Mouse (Mus musculus) testis, adult 2 months (tissue): ENCODE measurements around the gene Ubap1.

Experiments used
- CTCF ChIP-seq: fragments of 200-500 bp; IDR thresholded peaks from 2 replicates; pipeline ENCODE4 v1.5.1; 2012; ENCODE audit warnings: low read depth, mild to moderate bottlenecking, inconsistent platforms, low read length, moderate library complexity; ENCODE audit not compliant: control insufficient read depth, insufficient read depth, insufficient replicate concordance
- POLR2A ChIP-seq: fragments of 200-500 bp; IDR thresholded peaks from 2 replicates; pipeline ENCODE4 v1.6.1; 2012; ENCODE audit warnings: low read depth, mild to moderate bottlenecking, inconsistent platforms, low read length, moderate library complexity; ENCODE audit not compliant: control insufficient read depth

GRCm38 (mm10) chr4:41369702-41370437 lies 21.1 kb downstream of the Ubap1 start:
- TF ChIP-seq CTCF: no peak
- no peak for TF ChIP-seq POLR2A
